Mouse (Mus musculus) embryonic facial prominence, embryonic 10.5 days (tissue): ENCODE measurements at regions not wholly inside any gene's neighbourhood (a gene's known extent, or its start where the extent isn't known, plus 50 kb on each side); places are given as distances from the start of the nearest gene placed in this dataset.

Experiments
- DNase-seq: peaks from one replicate; pipeline ENCODE4 v3.0.0-alpha.2; 2017; ENCODE audit warnings: low spot score
- H3K27ac ChIP-seq: fragments of 300-500 bp; sonication (generic); replicated peaks from 2 replicates; pipeline ENCODE4 v1.5.1; 2016; ENCODE audit warnings: mild to moderate bottlenecking
- H3K27me3 ChIP-seq: fragments of 300-500 bp; sonication (generic); replicated peaks from 2 replicates; pipeline ENCODE4 v1.6.1; 2016; ENCODE audit warnings: low read depth, mild to moderate bottlenecking; ENCODE audit not compliant: poor library complexity, severe bottlenecking
- H3K36me3 ChIP-seq: fragments of 300-500 bp; sonication (generic); replicated peaks from 2 replicates; pipeline ENCODE4 v1.6.1; 2016; ENCODE audit warnings: mild to moderate bottlenecking, moderate library complexity
- H3K4me1 ChIP-seq: fragments of 300-500 bp; sonication (generic); 2 replicates; pipeline ENCODE4 v1.6.1; 2016
- H3K4me3 ChIP-seq: fragments of 300-500 bp; sonication (generic); 2 replicates; pipeline ENCODE4 v1.5.1; 2016; ENCODE audit warnings: mild to moderate bottlenecking, moderate library complexity
- H3K9me3 ChIP-seq: fragments of 300-500 bp; sonication (generic); 2 replicates; pipeline ENCODE4 v1.6.1; 2016; ENCODE audit warnings: mild to moderate bottlenecking
- WGBS: fragments of 180-500 bp; shearing (Covaris S2); methylation state at CpG from one replicate; pipeline ENCODE4 v1.1.7; 2016; 5-methylcytosine and 5-hydroxymethylcytosine counted together

DNA sequence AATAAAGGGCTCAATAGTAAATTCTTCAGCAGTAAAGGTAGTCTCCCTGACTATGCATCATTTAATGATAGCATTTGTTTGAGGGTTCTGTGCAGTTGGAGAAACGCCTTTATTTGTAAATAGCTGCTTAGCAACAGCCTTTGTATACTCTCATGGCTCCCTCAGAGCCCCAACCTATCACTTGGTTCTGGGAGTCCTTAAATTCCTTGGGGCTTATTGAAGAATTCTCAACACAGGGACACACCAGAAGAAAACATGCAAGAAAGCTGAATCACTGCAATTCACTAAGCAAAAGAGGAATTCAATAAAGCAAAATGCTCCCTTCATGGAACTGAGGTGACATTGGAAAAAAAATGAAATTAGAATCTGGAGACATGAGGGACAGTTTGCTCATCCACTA, 135.8 kb downstream of the Mreg start:
- no peaks in the 10 kb centered on the region for H3K9me3 ChIP-seq
- no peaks in the 10 kb centered on the region for H3K27me3 ChIP-seq
- WGBS: 67% methylated on average over 1 of the region's 1 CpGs

DNA sequence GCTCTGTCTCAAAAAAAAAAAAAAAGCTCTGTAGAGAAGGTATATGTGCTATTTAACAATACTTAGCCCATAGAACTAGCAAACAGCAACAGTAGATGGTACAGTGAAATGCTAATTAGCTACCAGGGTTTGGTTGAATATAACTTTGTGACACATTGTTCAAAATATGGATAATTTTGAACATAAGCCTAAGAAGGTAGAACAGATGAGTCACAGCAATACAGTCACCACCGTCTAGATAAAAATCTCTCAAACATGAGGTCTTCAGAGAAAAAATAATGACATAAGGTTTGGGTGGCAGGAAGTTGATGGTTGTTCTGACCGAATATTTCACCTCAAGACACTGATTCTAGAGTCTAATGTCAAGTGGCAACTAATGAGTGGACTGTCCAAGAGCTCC, 136.6 kb downstream of the Mreg start:
- no peaks in the 10 kb centered on the region for H3K36me3 ChIP-seq
- DNase-seq: no peak
- WGBS: 85% methylated on average over 2 of the region's 2 CpGs

More for the DNA sequence above, 135.8 kb downstream of the Mreg start:
- H3K4me3 ChIP-seq: no peak overlapping the region
- no peaks in the 10 kb centered on the region for H3K36me3 ChIP-seq
- H3K4me1 ChIP-seq: no peaks in the 10 kb centered on the region
- H3K27ac ChIP-seq: no peak overlapping the region
- DNase-seq: no peak

DNA sequence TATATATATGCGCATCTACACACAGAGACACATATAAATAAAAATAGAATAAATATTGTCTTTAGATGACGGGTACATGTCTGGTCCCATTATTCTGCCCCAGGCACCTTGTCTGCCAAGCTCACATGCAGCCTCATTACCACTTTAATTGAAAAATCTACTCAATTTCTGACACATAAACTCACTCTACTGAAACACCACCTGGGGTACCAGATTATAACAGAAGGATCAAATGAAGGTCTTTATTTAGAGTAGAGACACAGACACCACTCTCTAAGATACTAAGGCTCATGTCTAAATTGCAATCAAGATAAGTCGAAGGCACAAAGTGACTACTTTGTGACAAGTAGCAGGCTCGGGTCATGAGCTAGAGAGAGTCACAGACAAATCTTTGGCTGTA, 138.9 kb downstream of the Mreg start:
- Histone ChIP-seq H3K36me3 (no peaks in the 10 kb centered on the region), H3K4me1 (no peaks in the 10 kb centered on the region), H3K4me3 (no peak overlapping the region), H3K27ac (no peak overlapping the region), H3K9me3 (no peaks in the 10 kb centered on the region), H3K27me3 (no peaks in the 10 kb centered on the region)
- WGBS: 86% methylated on average over 4 of the region's 4 CpGs
- no peak for DNase-seq

More for the DNA sequence above, 136.6 kb downstream of the Mreg start:
- Histone ChIP-seq H3K9me3 (no peaks in the 10 kb centered on the region), H3K4me3 (no peak overlapping the region), H3K4me1 (no peaks in the 10 kb centered on the region), H3K27ac (no peak overlapping the region), H3K27me3 (no peaks in the 10 kb centered on the region)

DNA sequence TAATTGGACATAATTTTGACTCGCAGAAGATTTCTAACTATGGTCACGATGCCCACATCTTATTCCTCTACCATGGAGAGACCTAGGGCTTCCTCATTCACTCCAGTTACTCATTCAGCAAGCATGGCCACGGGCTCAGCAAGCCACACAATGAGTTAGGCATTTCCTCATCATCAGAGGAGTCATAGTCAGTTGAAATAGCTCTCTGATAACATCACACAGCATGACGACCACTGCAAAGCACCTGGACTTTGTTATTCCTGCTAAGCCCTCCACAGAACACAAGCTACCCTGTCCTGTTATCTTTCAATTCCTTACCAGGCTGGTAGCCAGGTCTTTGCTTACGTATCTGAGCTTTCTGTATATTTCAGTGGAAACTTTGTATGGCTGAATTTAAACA, 141.6 kb downstream of the Mreg start:
- 74% methylated on average over 5 of the region's 5 CpGs for WGBS
- Histone ChIP-seq H3K36me3 (no peaks in the 10 kb centered on the region), H3K4me1 (no peaks in the 10 kb centered on the region), H3K27me3 (0 out of 2 replicates have a peak, but pooled peaks cover under 1% of the 10 kb centered on the region), H3K4me3 (no peak overlapping the region), H3K9me3 (no peaks in the 10 kb centered on the region), H3K27ac (no peak overlapping the region)
- no peak for DNase-seq

DNA sequence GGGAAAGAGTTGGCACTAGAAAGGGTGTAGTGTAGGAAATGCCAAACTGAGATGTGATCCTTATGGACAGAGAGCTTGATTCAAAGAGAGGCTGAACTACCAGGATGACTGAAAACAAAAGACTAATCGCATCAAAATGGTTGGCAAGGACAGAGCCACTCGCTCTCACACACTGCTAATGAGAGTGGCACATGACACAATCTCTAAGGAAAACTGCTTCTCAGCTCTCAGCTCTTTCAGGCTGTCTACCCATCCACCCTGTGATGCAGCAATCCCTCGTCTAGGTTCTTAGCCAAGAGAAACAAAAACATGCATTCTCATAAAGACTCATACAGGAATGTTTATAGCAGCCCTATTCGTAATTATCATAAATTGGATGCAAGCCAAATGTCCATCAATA, 143.1 kb downstream of the Mreg start:
- Histone ChIP-seq H3K27ac (no peak overlapping the region), H3K36me3 (no peaks in the 10 kb centered on the region), H3K4me3 (no peak overlapping the region), H3K4me1 (no peaks in the 10 kb centered on the region), H3K9me3 (no peaks in the 10 kb centered on the region), H3K27me3 (0 out of 2 replicates have a peak, but pooled peaks cover 7% of the 10 kb centered on the region)
- 81% methylated on average over 4 of the region's 4 CpGs for WGBS
- DNase-seq: no peak

DNA sequence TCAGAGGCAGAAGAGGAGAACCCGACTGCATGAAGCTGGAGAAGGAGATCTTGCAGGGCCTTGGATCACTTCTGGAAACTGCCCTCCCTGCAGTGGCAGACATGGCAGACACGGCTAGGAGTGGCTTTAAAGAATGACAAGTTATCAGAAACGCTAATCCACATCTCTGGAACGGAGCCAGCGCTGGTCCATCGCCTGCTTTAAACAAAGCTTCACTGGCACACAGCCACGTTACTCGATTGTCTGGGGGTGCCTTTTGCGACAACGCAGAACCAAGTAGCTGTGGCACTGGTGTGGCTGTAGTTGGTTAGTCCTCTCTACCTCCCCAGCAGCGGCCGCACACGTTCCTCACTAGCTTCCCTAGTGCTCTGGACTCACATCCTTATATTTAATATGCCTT, 147.0 kb downstream of the Mreg start:
- Histone ChIP-seq H3K4me1 (peaks cover 14% of the 10 kb centered on the region), H3K36me3 (no peaks in the 10 kb centered on the region), H3K4me3 (no peak overlapping the region), H3K27ac (no peak overlapping the region), H3K27me3 (0 out of 2 replicates have a peak, but pooled peaks cover 7% of the 10 kb centered on the region), H3K9me3 (no peaks in the 10 kb centered on the region)
- DNase-seq: no peak
- 82% methylated on average over 13 of the region's 13 CpGs for WGBS

DNA sequence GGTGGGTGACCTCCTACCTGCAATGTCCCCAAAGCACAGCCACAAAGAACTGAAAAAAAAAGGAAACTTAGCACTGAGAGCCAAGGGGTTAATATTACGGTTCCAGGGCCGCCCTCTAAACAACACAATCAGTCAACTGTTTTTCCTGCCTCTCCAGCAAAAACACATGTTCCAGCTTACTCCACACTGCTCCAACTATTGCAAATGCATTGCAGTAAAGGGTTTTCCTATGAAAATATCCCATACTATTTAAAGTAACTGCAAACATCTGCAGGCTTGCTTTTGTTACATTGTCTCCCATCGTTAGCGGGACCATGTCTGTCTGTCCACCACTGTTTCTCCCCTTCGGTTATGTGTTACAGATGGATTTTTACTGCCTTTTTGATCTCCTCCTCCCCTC, 151.7 kb downstream of the Mreg start:
- H3K36me3 ChIP-seq: no peaks in the 10 kb centered on the region
- H3K9me3 ChIP-seq: no peaks in the 10 kb centered on the region
- H3K4me3 ChIP-seq: no peak overlapping the region
- H3K27me3 ChIP-seq: 0 out of 2 replicates have a peak, but pooled peaks cover 6% of the 10 kb centered on the region
- H3K4me1 ChIP-seq: peaks cover 18% of the 10 kb centered on the region
- peak; percentile 21 for DNase-seq
- peak overlapping the region; percentile 66 for H3K27ac ChIP-seq
- WGBS: 35% methylated on average over 5 of the region's 5 CpGs

DNA sequence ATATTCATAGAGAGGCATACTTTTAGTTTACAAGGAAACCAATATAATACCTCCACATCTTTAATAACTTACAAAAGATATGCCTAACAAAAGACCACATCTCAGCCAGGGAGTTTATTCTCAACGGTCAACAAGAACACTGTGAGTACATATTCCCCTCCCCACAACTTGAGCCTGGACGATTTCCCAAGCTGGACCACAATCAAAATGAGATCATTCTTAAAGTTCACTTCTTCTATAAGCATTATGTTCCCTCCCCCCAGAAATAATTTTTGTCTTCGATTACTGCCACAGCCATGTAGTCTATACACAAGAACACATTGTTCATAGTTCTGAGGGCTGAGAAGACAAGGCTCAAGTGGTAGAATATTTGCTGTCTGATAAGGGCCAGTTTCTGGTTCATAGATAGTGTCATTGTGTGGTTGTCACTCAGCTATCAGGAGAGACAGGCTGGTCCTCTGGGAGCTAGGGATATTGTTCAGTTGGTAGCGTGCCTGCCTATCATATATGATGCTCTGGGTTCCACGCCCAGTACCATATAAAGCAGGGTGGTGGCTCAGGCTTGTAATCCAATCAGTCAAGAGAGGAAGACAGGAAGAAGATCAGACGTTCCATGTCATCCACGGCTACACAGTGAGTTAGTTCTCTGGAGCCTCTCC, 153.9 kb downstream of the Mreg start:
- Histone ChIP-seq H3K9me3 (no peaks in the 10 kb centered on the region), H3K27me3 (no peaks in the 10 kb centered on the region), H3K4me1 (peaks cover 15% of the 10 kb centered on the region), H3K27ac (no peak overlapping the region), H3K36me3 (no peaks in the 10 kb centered on the region), H3K4me3 (no peak overlapping the region)
- DNase-seq: no peak
- WGBS: 84% methylated on average over 7 of the region's 7 CpGs

DNA sequence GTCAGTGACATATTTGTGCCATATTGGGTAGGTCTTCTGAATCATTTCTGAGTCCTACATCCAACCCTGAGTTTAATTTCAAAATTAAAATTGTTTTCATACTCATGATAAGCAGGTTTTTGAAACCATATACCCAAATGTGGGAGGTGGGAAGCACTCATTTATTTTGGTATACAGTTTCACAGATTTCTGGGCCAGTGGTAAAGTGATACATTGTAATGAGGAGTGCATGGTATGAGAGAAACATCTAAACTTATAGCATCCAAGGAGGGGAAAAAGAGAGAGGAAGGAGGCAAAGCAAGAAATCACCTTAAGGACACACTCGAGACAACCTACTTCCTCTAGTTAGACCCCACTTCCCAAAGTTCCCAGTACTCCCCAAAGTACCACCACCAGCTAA, 157.6 kb downstream of the Mreg start:
- DNase-seq: no peak
- no peaks in the 10 kb centered on the region for H3K9me3 ChIP-seq
- H3K4me1 ChIP-seq: no peaks in the 10 kb centered on the region
- 84% methylated on average over 1 of the region's 1 CpGs for WGBS
- H3K27ac ChIP-seq: no peak overlapping the region
- no peaks in the 10 kb centered on the region for H3K27me3 ChIP-seq
- H3K36me3 ChIP-seq: no peaks in the 10 kb centered on the region
- H3K4me3 ChIP-seq: no peak overlapping the region

DNA sequence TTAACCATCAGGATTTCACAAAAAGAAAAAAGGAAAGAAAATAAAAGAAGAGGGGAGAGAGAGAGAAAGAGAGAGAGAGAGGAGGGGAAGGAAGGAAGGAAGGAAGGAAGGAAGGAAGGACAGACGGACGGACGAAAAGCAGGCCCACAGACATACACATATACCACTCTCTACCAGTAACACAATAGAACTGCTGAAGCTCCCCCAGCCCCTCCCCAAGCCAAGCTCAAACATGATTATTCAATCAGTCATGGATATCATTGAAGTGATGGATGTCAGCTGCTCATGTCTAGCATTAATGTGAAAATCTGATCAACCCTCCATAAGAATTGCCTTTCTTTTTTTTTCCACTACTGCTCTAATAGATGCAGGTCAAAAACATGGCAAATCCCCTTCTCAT, 161.2 kb downstream of the Mreg start:
- Histone ChIP-seq H3K9me3 (no peaks in the 10 kb centered on the region), H3K36me3 (no peaks in the 10 kb centered on the region), H3K27ac (no peak overlapping the region), H3K27me3 (no peaks in the 10 kb centered on the region), H3K4me1 (no peaks in the 10 kb centered on the region), H3K4me3 (no peak overlapping the region)
- no peak for DNase-seq
- 86% methylated on average over 3 of the region's 3 CpGs for WGBS

DNA sequence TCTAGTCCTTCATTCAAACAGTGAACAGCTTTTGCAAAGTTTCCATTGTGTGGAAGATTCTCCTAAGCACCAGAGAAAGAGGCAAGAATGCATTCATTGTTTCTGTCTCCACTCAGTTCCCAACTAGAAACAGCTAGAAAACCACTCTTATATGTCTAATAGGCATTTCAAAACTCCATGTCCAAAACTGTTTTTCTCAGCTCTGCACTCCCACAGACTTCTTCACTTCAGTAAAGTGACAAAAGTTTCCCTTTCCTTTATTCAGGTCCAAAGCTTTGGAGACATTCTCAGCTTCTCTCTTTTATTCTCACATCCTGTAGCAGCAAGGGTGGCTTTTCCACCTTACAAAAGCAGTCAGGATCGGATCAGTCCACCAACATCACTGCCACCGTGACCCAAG, 166.0 kb downstream of the Mreg start:
- H3K27me3 ChIP-seq: no peaks in the 10 kb centered on the region
- DNase-seq: no peak
- 63% methylated on average over 2 of the region's 2 CpGs for WGBS
- H3K9me3 ChIP-seq: no peaks in the 10 kb centered on the region
- H3K4me1 ChIP-seq: no peaks in the 10 kb centered on the region
- no peaks in the 10 kb centered on the region for H3K36me3 ChIP-seq
- H3K27ac ChIP-seq: no peak overlapping the region
- H3K4me3 ChIP-seq: no peak overlapping the region

DNA sequence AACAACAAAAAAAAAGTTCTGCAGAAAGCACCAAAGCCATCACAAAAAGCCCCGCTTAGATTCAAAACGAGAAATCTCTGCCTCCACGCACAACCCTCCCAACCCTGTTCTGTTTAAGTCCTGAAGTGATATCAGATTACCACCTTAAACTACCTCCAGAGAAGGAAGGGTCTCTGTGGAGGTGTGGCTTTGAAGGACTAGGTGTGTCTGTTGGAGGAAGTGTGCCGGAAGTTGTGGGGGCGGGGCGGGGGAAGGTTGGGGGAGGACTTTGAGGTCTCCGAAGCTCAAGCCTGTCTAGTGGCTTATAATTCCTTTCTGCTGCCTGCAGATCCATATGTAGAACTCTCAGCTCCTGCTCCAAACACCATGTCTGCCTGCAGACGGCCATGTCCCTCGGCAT, 173.6 kb downstream of the Mreg start:
- peak overlapping the region; percentile 40 for H3K27ac ChIP-seq

DNA sequence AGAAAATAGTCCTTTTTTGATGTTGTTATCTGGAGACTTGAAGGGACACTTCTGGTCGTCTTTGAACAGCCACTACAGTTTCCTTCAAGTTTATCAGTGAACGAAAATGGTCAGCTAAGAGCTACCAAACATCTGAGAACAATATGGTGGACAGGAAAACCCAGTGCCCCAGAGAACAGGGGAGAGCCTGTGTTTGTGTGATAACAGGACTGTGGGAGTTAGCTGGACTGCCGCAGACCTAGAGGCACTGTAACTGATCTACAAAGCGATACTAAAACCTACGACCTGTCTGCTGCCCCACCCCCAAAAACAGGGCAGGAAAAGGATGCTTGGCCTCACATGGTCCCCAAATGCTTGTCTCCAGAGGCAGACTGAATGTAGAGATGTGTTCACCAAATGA, 175.5 kb downstream of the Mreg start:
- Histone ChIP-seq H3K36me3 (no peaks in the 10 kb centered on the region), H3K4me3 (no peak overlapping the region)
- WGBS: 54% methylated on average over 5 of the region's 5 CpGs

More for the DNA sequence above, 173.6 kb downstream of the Mreg start:
- WGBS: 48% methylated on average over 9 of the region's 9 CpGs
- peak overlapping the region; percentile 26; the same call in 1 of the 2 replicates for H3K4me3 ChIP-seq
- DNase-seq: peak; percentile 58
- H3K36me3 ChIP-seq: no peaks in the 10 kb centered on the region
- H3K4me1 ChIP-seq: peaks cover 9% of the 10 kb centered on the region
- no peaks in the 10 kb centered on the region for H3K27me3 ChIP-seq
- no peaks in the 10 kb centered on the region for H3K9me3 ChIP-seq

More for the DNA sequence above, 175.5 kb downstream of the Mreg start:
- H3K4me1 ChIP-seq: peaks cover 9% of the 10 kb centered on the region
- no peak overlapping the region for H3K27ac ChIP-seq
- H3K9me3 ChIP-seq: no peaks in the 10 kb centered on the region
- no peaks in the 10 kb centered on the region for H3K27me3 ChIP-seq
- no peak for DNase-seq
